Mouse (Mus musculus) heart, embryonic 16.5 days (tissue): Measurements from ENCODE around the gene Tigd3. TPM values are rescaled to one million over a fixed set of nuclear protein-coding genes. Genes with fewer than 3 reads are reported as not detected.

Experiments
- ATAC-seq: fragments of 200-750 bp; cut with Nextera tagmentation; replicated peaks from 2 replicates; pipeline ENCODE4 v1.8.0; 2017; ENCODE audit warnings: moderate number of reproducible peaks; ENCODE audit not compliant: insufficient read depth, low FRiP score; ENCODE audit errors: extremely low read depth
- H3K27ac ChIP-seq: fragments of 300-500 bp; sonication (generic); 2 replicates; pipeline ENCODE4 v1.5.1; 2014; ENCODE audit warnings: mild to moderate bottlenecking, low read length, control low read depth, moderate library complexity
- H3K27me3 ChIP-seq: fragments of 300-500 bp; sonication (generic); 2 replicates; pipeline ENCODE4 v1.6.1; 2014; ENCODE audit warnings: low read length, mixed read lengths; ENCODE audit not compliant: control insufficient read depth, insufficient read depth
- H3K36me3 ChIP-seq: fragments of 300-500 bp; sonication (generic); 2 replicates; pipeline ENCODE4 v1.6.1; 2014; ENCODE audit not compliant: control insufficient read depth, insufficient read depth
- H3K4me1 ChIP-seq: fragments of 300-500 bp; sonication (generic); 2 replicates; pipeline ENCODE4 v1.6.1; 2014; ENCODE audit warnings: low read length, mixed read lengths; ENCODE audit not compliant: control insufficient read depth, insufficient read depth
- H3K4me2 ChIP-seq: fragments of 300-500 bp; sonication (generic); 2 replicates; pipeline ENCODE4 v1.6.1; 2014; ENCODE audit warnings: low read depth, mild to moderate bottlenecking, control low read depth, low read length
- H3K4me3 ChIP-seq: fragments of 300-500 bp; sonication (generic); 2 replicates; pipeline ENCODE4 v1.5.1; 2014; ENCODE audit warnings: mild to moderate bottlenecking, control low read depth, low read length
- H3K9ac ChIP-seq: fragments of 300-500 bp; sonication (generic); 2 replicates; pipeline ENCODE4 v1.6.1; 2014; ENCODE audit warnings: low read length, control low read depth
- H3K9me3 ChIP-seq: fragments of 300-500 bp; sonication (generic); replicated peaks from 2 replicates; pipeline ENCODE4 v1.6.1; 2016; ENCODE audit warnings: low read length; ENCODE audit not compliant: control insufficient read depth
- WGBS: fragments of 180-500 bp; shearing (Covaris S2); extraction: QIAGEN DNeasy Blood & Tissue Kit; methylation state at CpG from one replicate; pipeline ENCODE4 v1.1.7; 2014; 5-methylcytosine and 5-hydroxymethylcytosine counted together
- polyA plus RNA-seq: library from polyadenylated mRNA; unstranded; fragments of >200 nt; fragmentation: Nextera tagmentation; extraction: Ambion mirVana; gene quantifications from 2 replicates; pipeline ENCODE4 v1.2.1, GENCODE M21; 2015

Gene Tigd3
- polyA plus RNA-seq, 1 experiment from 2014 or later, result 1.5 TPM

- Histone ChIP-seq H3K9me3 (no peaks in the 10 kb centered on the region), H3K4me1 (peaks cover 36% of the 10 kb centered on the region), H3K27me3 (no peaks in the 10 kb centered on the region), H3K4me3 (peak within 1 kb of the TSS; percentile 43), H3K36me3 (no peaks in the 10 kb centered on the region), H3K27ac (peak within 1 kb of the TSS; percentile 88), H3K9ac (peak within 1 kb of the TSS; percentile 73), H3K4me2 (peak within 1 kb of the TSS; percentile 58)
- ATAC-seq, result peak; percentile 66; the same call in 1 of the 2 replicates
- 32% methylated on average over 15 of the region's 15 CpGs for WGBS
These were observed 16.2 kb downstream of the Tigd3 start, which contains the start of gene Slc25a45 for GRCm38 (mm10) chr19:5877618-5878361. Gene Slc25a45, plus strand, starts transcription at chr19:5877808.

GRCm38 (mm10) chr19:5874969-5875480, 18.9 kb downstream of the Tigd3 start, which contains the start of gene Frmd8:
Gene Frmd8, minus strand, starts transcription at chr19:5875274.
- Histone ChIP-seq H3K4me1 (peaks cover 54% of the 10 kb centered on the region), H3K4me2 (peak within 1 kb of the TSS; percentile 87), H3K36me3 (no peaks in the 10 kb centered on the region; the same call in 1 of the 2 replicates), H3K9me3 (no peaks in the 10 kb centered on the region), H3K4me3 (peak within 1 kb of the TSS; percentile 71), H3K27me3 (no peaks in the 10 kb centered on the region), H3K9ac (peak within 1 kb of the TSS; percentile 86), H3K27ac (peak within 1 kb of the TSS; percentile 9)
- WGBS, result under 1% methylated on average over 37 of the region's 37 CpGs
- ATAC-seq, result peak; percentile 71

GRCm38 (mm10) chr19:5874391-5874968, 19.5 kb downstream of the Tigd3 start:
- no peaks in the 10 kb centered on the region for H3K27me3 ChIP-seq
- H3K4me2 ChIP-seq, result peak overlapping the region; percentile 87
- ATAC-seq, result no peak
- WGBS, result 7% methylated on average over 13 of the region's 13 CpGs
- H3K27ac ChIP-seq, result peak overlapping the region; percentile 9; the same call in 1 of the 2 replicates
- H3K9ac ChIP-seq, result peak overlapping the region; percentile 86
- peak overlapping the region; percentile 71 for H3K4me3 ChIP-seq
- H3K36me3 ChIP-seq, result peaks cover 4% of the 10 kb centered on the region
- H3K9me3 ChIP-seq, result no peaks in the 10 kb centered on the region
- peaks cover 54% of the 10 kb centered on the region for H3K4me1 ChIP-seq

- H3K4me2 ChIP-seq, result peak overlapping the region; percentile 87; the same call in 1 of the 2 replicates
- H3K9me3 ChIP-seq, result no peaks in the 10 kb centered on the region
- ATAC-seq, result no peak
- H3K4me3 ChIP-seq, result peak overlapping the region; percentile 2; the same call in 1 of the 2 replicates
- H3K36me3 ChIP-seq, result peaks cover 12% of the 10 kb centered on the region
- WGBS, result 65% methylated on average over 19 of the region's 19 CpGs
- peaks cover 43% of the 10 kb centered on the region for H3K4me1 ChIP-seq
- H3K9ac ChIP-seq, result peak overlapping the region; percentile 86
- no peaks in the 10 kb centered on the region for H3K27me3 ChIP-seq
- no peak overlapping the region for H3K27ac ChIP-seq
These were observed 20.9 kb downstream of the Tigd3 start for GRCm38 (mm10) chr19:5872931-5873556.

GRCm38 (mm10) chr19:5872528-5872927, 21.4 kb downstream of the Tigd3 start:
- WGBS, result 67% methylated on average over 4 of the region's 4 CpGs
- no peaks in the 10 kb centered on the region for H3K27me3 ChIP-seq
- H3K9ac ChIP-seq, result no peak overlapping the region; the same call in 1 of the 2 replicates
- peaks cover 16% of the 10 kb centered on the region for H3K36me3 ChIP-seq
- no peak overlapping the region for H3K4me2 ChIP-seq
- no peak for ATAC-seq
- H3K4me1 ChIP-seq, result peaks cover 39% of the 10 kb centered on the region
- H3K9me3 ChIP-seq, result no peaks in the 10 kb centered on the region
- no peak overlapping the region; the same call in 1 of the 2 replicates for H3K4me3 ChIP-seq
- no peak overlapping the region for H3K27ac ChIP-seq

GRCm38 (mm10) chr19:5871683-5872082, 22.3 kb downstream of the Tigd3 start:
- Histone ChIP-seq H3K4me3 (no peak overlapping the region), H3K4me2 (peak overlapping the region; percentile 51), H3K27me3 (no peaks in the 10 kb centered on the region), H3K27ac (peak overlapping the region; percentile 54), H3K9ac (peak overlapping the region; percentile 56), H3K36me3 (peaks cover 16% of the 10 kb centered on the region), H3K4me1 (peaks cover 35% of the 10 kb centered on the region), H3K9me3 (no peaks in the 10 kb centered on the region)
- ATAC-seq, result 0 out of 2 replicates have a peak, but pooled peaks have one; percentile 4
- 36% methylated on average over 6 of the region's 6 CpGs for WGBS

- Histone ChIP-seq H3K4me2 (peak overlapping the region; percentile 51), H3K4me1 (peaks cover 35% of the 10 kb centered on the region), H3K27ac (peak overlapping the region; percentile 54), H3K27me3 (no peaks in the 10 kb centered on the region), H3K36me3 (peaks cover 16% of the 10 kb centered on the region), H3K4me3 (peak overlapping the region; percentile 7; the same call in 1 of the 2 replicates), H3K9ac (peak overlapping the region; percentile 56), H3K9me3 (no peaks in the 10 kb centered on the region)
- WGBS, result 0% methylated on average over 7 of the region's 7 CpGs
- ATAC-seq, result peak; percentile 67
These were observed 22.7 kb downstream of the Tigd3 start for GRCm38 (mm10) chr19:5871273-5871672.

- Histone ChIP-seq H3K27ac (no peak overlapping the region), H3K4me3 (no peak overlapping the region), H3K27me3 (no peaks in the 10 kb centered on the region), H3K4me2 (no peak overlapping the region), H3K9me3 (no peaks in the 10 kb centered on the region), H3K9ac (no peak overlapping the region), H3K4me1 (peaks cover 22% of the 10 kb centered on the region), H3K36me3 (peaks cover 27% of the 10 kb centered on the region)
- no peak for ATAC-seq
- 85% methylated on average over 6 of the region's 6 CpGs for WGBS
These were observed 25.9 kb downstream of the Tigd3 start for GRCm38 (mm10) chr19:5868096-5868495.
